Mouse (Mus musculus) G1E (cell line): ENCODE measurements at regions not wholly inside any gene's neighbourhood (a gene's known extent, or its start where the extent isn't known, plus 50 kb on each side); places are given as distances from the start of the nearest gene placed in this dataset.

ENCODE experiments used
- ATAC-seq: 2 replicates; pipeline ENCODE4 v1.8.0; 2016; ENCODE audit warnings: mild to moderate bottlenecking; ENCODE audit not compliant: insufficient number of reproducible peaks, poor library complexity, low FRiP score, severe bottlenecking; ENCODE audit errors: extremely low read depth
- DNase-seq: peaks from one replicate; pipeline ENCODE4 v3.0.0; 2012; ENCODE audit warnings: low spot score
- H3K27me3 ChIP-seq: 2 replicates; pipeline ENCODE4 v1.6.1; 2012; ENCODE audit warnings: mild to moderate bottlenecking, low read length, inconsistent platforms; ENCODE audit not compliant: insufficient read depth
- H3K36me3 ChIP-seq: replicated peaks from 2 replicates; pipeline ENCODE3; 2012; ENCODE audit warnings: mild to moderate bottlenecking, inconsistent platforms
- H3K4me1 ChIP-seq: 2 replicates; pipeline ENCODE4 v1.6.1; 2012; ENCODE audit warnings: low read depth, low read length, inconsistent platforms, mixed read lengths; ENCODE audit not compliant: insufficient read depth
- H3K4me3 ChIP-seq: 2 replicates; pipeline ENCODE4 v1.5.1; 2012; ENCODE audit warnings: low read depth, mild to moderate bottlenecking, inconsistent platforms, low read length, moderate library complexity, mixed read lengths
- H3K9me3 ChIP-seq: replicated peaks from 2 replicates; pipeline ENCODE4 v1.6.1; 2012; ENCODE audit warnings: inconsistent platforms
- CTCF ChIP-seq: IDR thresholded peaks from 2 replicates; pipeline ENCODE4 v1.5.1; 2012; ENCODE audit warnings: low read depth, low read length, inconsistent platforms, mixed read lengths
- GATA1 ChIP-seq: IDR thresholded peaks from 2 replicates; pipeline ENCODE4 v1.6.1; 2012; ENCODE audit warnings: borderline replicate concordance, low read length, inconsistent platforms, mixed read lengths
- GATA2 ChIP-seq: IDR thresholded peaks from 2 replicates; pipeline ENCODE4 v1.6.1; 2012; ENCODE audit warnings: low read depth, low read length, inconsistent platforms, borderline replicate concordance
- POLR2AphosphoS5 ChIP-seq: IDR thresholded peaks from 2 replicates; pipeline ENCODE4 v1.6.1; 2012; ENCODE audit warnings: low read depth, low read length, inconsistent platforms; ENCODE audit not compliant: insufficient replicate concordance
- TAL1 ChIP-seq: conservative IDR thresholded peaks from 2 replicates; pipeline ENCODE4 v1.6.1; 2012; ENCODE audit warnings: low read depth, low read length, inconsistent platforms, mixed read lengths

- Histone ChIP-seq H3K4me1 (no peaks in the 10 kb centered on the region), H3K27me3 (no peaks in the 10 kb centered on the region), H3K9me3 (no peaks in the 10 kb centered on the region), H3K36me3 (no peaks in the 10 kb centered on the region), H3K4me3 (no peak overlapping the region)
- TF ChIP-seq CTCF, result no peak
- no peak for TF ChIP-seq GATA1
- TF ChIP-seq POLR2AphosphoS5, result no peak
- no peak for TF ChIP-seq TAL1
- no peak for TF ChIP-seq GATA2
- DNase-seq (no peak), ATAC-seq (peak; percentile 67)
These were observed 1216.7 kb upstream of the Slc39a10 start for GRCm38 (mm10) chr1:48109358-48109757.
